Mouse (Mus musculus): Measurements from ENCODE around the gene Thbs3. TPM values are rescaled to one million over a fixed set of nuclear protein-coding genes. Genes with fewer than 3 reads are reported as not detected.

Thbs3 gene
- total RNA-seq, 1 experiment = 36.9 TPM

DNA sequence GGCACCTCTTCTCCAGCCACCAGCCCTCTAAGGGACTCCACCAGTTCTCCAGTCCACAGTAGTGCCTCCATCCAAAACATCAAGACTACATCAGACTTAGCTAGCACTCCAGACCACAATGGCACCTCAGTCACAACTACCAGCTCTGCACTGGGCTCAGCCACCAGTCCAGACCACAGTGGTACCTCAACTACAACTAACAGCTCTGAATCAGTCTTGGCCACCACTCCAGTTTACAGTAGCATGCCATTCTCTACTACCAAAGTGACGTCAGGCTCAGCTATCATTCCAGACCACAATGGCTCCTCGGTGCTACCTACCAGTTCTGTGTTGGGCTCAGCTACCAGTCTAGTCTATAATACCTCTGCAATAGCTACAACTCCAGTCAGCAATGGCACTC is 15.6 kb downstream of the Thbs3 start:
- no peak overlapping the region for H3K9ac ChIP-seq (ENCODE audit: insufficient read depth, low read depth, low read length, poor library complexity, severe bottlenecking)
- in situ Hi-C loops (cut with MboI; ENCODE audit: low sequenced_read_pairs in 2 of 2, unreplicated experiment in 2 of 2) = no loop called here
- no peaks in the 10 kb centered on the region for H3K9me3 ChIP-seq (ENCODE audit: control insufficient read depth, insufficient read depth, low read depth, low read length)
- no peak overlapping the region for H3K4me3 ChIP-seq (ENCODE audit: insufficient read depth in 1 of 2, low read depth in 1 of 2, low read length in 2 of 2, poor library complexity in 1 of 2, severe bottlenecking in 1 of 2)
- H3K27ac ChIP-seq (ENCODE audit: insufficient read depth, low read depth, low read length, poor library complexity, severe bottlenecking) = no peak overlapping the region
- TF ChIP-seq ZC3H11A (IDR thresholded peaks at IDR 0.05; ENCODE audit: borderline replicate concordance, low read depth, low read length) (no peak), MAFK (IDR thresholded peaks at IDR 0.05; ENCODE audit: insufficient read depth, low read depth, low read length) (no peak), CHD2 (IDR thresholded peaks at IDR 0.05; ENCODE audit: low read depth, low read length) (no peak), HCFC1 (IDR thresholded peaks at IDR 0.05; ENCODE audit: borderline replicate concordance, insufficient read depth, low read length) (no peak), ZNF384 (IDR thresholded peaks at IDR 0.05; ENCODE audit: low read depth, low read length) (no peak)
- no peak for DNase-seq (ENCODE audit: low read depth, low spot score)
- peaks cover 9 to 29% of the 10 kb centered on the region in 2 experiments; a peak in 3 of 4 replicates for H3K4me1 ChIP-seq (ENCODE audit: control insufficient read depth in 2 of 2, insufficient read depth in 2 of 2, low read length in 2 of 2, poor library complexity in 1 of 2)
- no peaks in the 10 kb centered on the region for H3K36me3 ChIP-seq (ENCODE audit: control insufficient read depth, insufficient read depth, low read length, poor library complexity, severe bottlenecking)

DNA sequence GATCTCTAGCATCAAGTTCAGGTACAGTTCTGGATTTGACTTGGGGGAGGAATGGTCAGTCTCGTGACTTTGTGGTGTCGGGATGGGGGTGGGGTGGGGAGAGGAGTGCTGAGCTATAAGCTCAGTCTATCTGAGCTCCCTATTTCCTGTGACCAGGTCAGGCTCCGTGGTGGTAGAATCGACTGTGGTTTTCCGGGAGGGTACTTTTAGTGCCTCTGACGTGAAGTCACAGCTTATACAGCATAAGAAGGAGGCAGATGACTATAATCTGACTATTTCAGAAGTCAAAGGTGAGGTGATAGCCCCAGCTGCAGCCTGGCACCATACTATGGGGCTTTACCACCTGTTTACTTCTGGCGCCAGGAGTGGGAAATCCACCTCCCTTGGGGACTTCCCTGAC is 16.4 kb downstream of the Thbs3 start:
- no peak for DNase-seq (ENCODE audit: low read depth, low spot score)
- Histone ChIP-seq H3K9ac (ENCODE audit: insufficient read depth, low read depth, low read length, poor library complexity, severe bottlenecking) (no peak overlapping the region), H3K4me3 (ENCODE audit: insufficient read depth in 1 of 2, low read depth in 1 of 2, low read length in 2 of 2, poor library complexity in 1 of 2, severe bottlenecking in 1 of 2) (no peak overlapping the region), H3K27ac (ENCODE audit: insufficient read depth, low read depth, low read length, poor library complexity, severe bottlenecking) (no peak overlapping the region), H3K36me3 (ENCODE audit: control insufficient read depth, insufficient read depth, low read length, poor library complexity, severe bottlenecking) (no peaks in the 10 kb centered on the region), H3K4me1 (ENCODE audit: control insufficient read depth in 2 of 2, insufficient read depth in 2 of 2, low read length in 2 of 2, poor library complexity in 1 of 2) (peaks cover 8 to 24% of the 10 kb centered on the region in 2 experiments; a peak in 3 of 4 replicates), H3K9me3 (ENCODE audit: control insufficient read depth, insufficient read depth, low read depth, low read length) (no peaks in the 10 kb centered on the region)
- TF ChIP-seq HCFC1 (IDR thresholded peaks at IDR 0.05; ENCODE audit: borderline replicate concordance, insufficient read depth, low read length) = no peak
- TF ChIP-seq CHD2 (IDR thresholded peaks at IDR 0.05; ENCODE audit: low read depth, low read length) = no peak
- no peak for TF ChIP-seq ZNF384 (IDR thresholded peaks at IDR 0.05; ENCODE audit: low read depth, low read length)
- no peak for TF ChIP-seq ZC3H11A (IDR thresholded peaks at IDR 0.05; ENCODE audit: borderline replicate concordance, low read depth, low read length)
- TF ChIP-seq MAFK (IDR thresholded peaks at IDR 0.05; ENCODE audit: insufficient read depth, low read depth, low read length) = no peak
- in situ Hi-C loops (cut with MboI; ENCODE audit: low sequenced_read_pairs in 2 of 2, unreplicated experiment in 2 of 2) = no loop called here

DNA sequence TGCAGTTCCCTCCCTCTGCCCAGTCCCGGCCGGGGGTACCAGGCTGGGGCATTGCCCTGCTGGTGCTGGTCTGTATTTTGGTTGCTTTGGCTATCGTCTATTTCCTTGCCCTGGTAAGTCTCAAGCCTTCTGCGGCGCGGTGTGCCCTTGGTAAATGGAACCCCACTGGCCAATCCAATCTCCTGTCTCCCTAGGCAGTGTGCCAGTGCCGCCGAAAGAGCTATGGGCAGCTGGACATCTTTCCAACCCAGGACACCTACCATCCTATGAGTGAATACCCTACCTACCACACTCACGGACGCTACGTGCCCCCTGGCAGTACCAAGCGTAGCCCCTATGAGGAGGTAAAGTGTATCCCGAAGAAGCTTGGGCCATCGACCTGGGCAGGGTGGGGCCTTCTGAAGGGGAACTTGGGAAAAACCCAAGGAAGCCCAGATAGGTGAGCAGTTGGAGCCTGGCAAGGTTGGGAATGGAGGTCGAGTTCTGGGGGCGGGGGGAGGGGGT is 16.8 kb downstream of the Thbs3 start:
- no peak for DNase-seq (ENCODE audit: low read depth, low spot score)
- Histone ChIP-seq H3K9me3 (ENCODE audit: control insufficient read depth, insufficient read depth, low read depth, low read length) (no peaks in the 10 kb centered on the region), H3K4me1 (ENCODE audit: control insufficient read depth in 2 of 2, insufficient read depth in 2 of 2, low read length in 2 of 2, poor library complexity in 1 of 2) (peaks cover 8 to 24% of the 10 kb centered on the region in 2 experiments; a peak in 3 of 4 replicates), H3K9ac (ENCODE audit: insufficient read depth, low read depth, low read length, poor library complexity, severe bottlenecking) (no peak overlapping the region), H3K4me3 (ENCODE audit: insufficient read depth in 1 of 2, low read depth in 1 of 2, low read length in 2 of 2, poor library complexity in 1 of 2, severe bottlenecking in 1 of 2) (no peak overlapping the region), H3K27ac (ENCODE audit: insufficient read depth, low read depth, low read length, poor library complexity, severe bottlenecking) (no peak overlapping the region), H3K36me3 (ENCODE audit: control insufficient read depth, insufficient read depth, low read length, poor library complexity, severe bottlenecking) (no peaks in the 10 kb centered on the region)
- no peak for TF ChIP-seq ZNF384 (IDR thresholded peaks at IDR 0.05; ENCODE audit: low read depth, low read length)
- no peak for TF ChIP-seq CHD2 (IDR thresholded peaks at IDR 0.05; ENCODE audit: low read depth, low read length)
- TF ChIP-seq MAFK (IDR thresholded peaks at IDR 0.05; ENCODE audit: insufficient read depth, low read depth, low read length) = no peak
- TF ChIP-seq ZC3H11A (IDR thresholded peaks at IDR 0.05; ENCODE audit: borderline replicate concordance, low read depth, low read length) = no peak
- TF ChIP-seq HCFC1 (IDR thresholded peaks at IDR 0.05; ENCODE audit: borderline replicate concordance, insufficient read depth, low read length) = no peak
- in situ Hi-C loops (cut with MboI; ENCODE audit: low sequenced_read_pairs in 2 of 2, unreplicated experiment in 2 of 2) = no loop called here

DNA sequence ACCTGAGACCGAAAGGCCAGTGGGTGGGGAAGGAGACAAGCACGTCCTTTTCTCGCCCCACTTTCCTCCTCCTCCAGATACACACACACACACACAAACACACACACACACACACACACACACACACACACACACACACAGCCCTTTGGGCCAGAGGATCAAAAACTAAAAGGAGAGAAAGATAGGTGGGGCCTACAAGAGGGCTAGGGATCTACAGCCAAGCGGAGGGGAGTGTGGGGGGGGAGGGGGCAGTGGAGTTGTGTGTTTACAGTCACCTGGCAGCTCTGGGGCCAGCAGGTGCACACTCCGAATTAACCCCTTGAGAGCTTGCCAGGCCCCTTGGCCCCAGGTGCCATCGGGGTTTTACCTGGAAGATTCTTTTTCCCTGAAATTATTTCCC is 17.6 kb downstream of the Thbs3 start:
- Histone ChIP-seq H3K27ac (ENCODE audit: insufficient read depth, low read depth, low read length, poor library complexity, severe bottlenecking) (no peak overlapping the region), H3K4me3 (ENCODE audit: insufficient read depth in 1 of 2, low read depth in 1 of 2, low read length in 2 of 2, poor library complexity in 1 of 2, severe bottlenecking in 1 of 2) (no peak overlapping the region), H3K9me3 (ENCODE audit: control insufficient read depth, insufficient read depth, low read depth, low read length) (no peaks in the 10 kb centered on the region), H3K36me3 (ENCODE audit: control insufficient read depth, insufficient read depth, low read length, poor library complexity, severe bottlenecking) (peaks cover 3% of the 10 kb centered on the region; the same call in 1 of the 2 replicates), H3K4me1 (ENCODE audit: control insufficient read depth in 2 of 2, insufficient read depth in 2 of 2, low read length in 2 of 2, poor library complexity in 1 of 2) (peaks cover 8 to 23% of the 10 kb centered on the region in 2 experiments; a peak in 3 of 4 replicates), H3K9ac (ENCODE audit: insufficient read depth, low read depth, low read length, poor library complexity, severe bottlenecking) (no peak overlapping the region)
- in situ Hi-C loops (cut with MboI; ENCODE audit: low sequenced_read_pairs in 2 of 2, unreplicated experiment in 2 of 2) = no loop called here
- DNase-seq (ENCODE audit: low read depth, low spot score) = no peak
- TF ChIP-seq ZC3H11A (IDR thresholded peaks at IDR 0.05; ENCODE audit: borderline replicate concordance, low read depth, low read length) (no peak), MAFK (IDR thresholded peaks at IDR 0.05; ENCODE audit: insufficient read depth, low read depth, low read length) (no peak), HCFC1 (IDR thresholded peaks at IDR 0.05; ENCODE audit: borderline replicate concordance, insufficient read depth, low read length) (no peak), CHD2 (IDR thresholded peaks at IDR 0.05; ENCODE audit: low read depth, low read length) (no peak), ZNF384 (IDR thresholded peaks at IDR 0.05; ENCODE audit: low read depth, low read length) (no peak)
